Mouse (Mus musculus) lung, adult 10 weeks (tissue): ENCODE results near the gene Nit1. TPM values are rescaled to one million over a fixed set of nuclear protein-coding genes. Genes with fewer than 3 reads are reported as not detected.

ENCODE experiments used
- polyA plus RNA-seq: library from polyadenylated mRNA; stranded (reverse); fragments of 350-450 nt; fragmentation: Illumina TruSeq; extraction: RNeasy Lipid Tissue Mini Kit (QIAGEN cat#74804); gene quantifications from one replicate; pipeline ENCODE4 v1.2.3, GENCODE M21; 2014; ENCODE audit warnings: low read depth, low replicate concordance; ENCODE audit not compliant: insufficient read depth

Nit1 gene
- 33.3 TPM for polyA plus RNA-seq

GRCm38 (mm10) chr1:171345225-171346094, at the start of gene Nit1, which contains the start of gene Pfdn2:
Nit1 (minus strand) TSS chr1:171345646.
Pfdn2 (plus strand) TSS chr1:171345670.

GRCm38 (mm10) chr1:171388376-171389102, 43.1 kb upstream of the Nit1 start, which contains the start of gene Arhgap30:
Arhgap30 (plus strand) TSS chr1:171388954.

GRCm38 (mm10) chr1:171369845-171370556, 24.6 kb upstream of the Nit1 start, which contains the start of gene Nectin4:
Nectin4 (plus strand) TSS chr1:171370099.

GRCm38 (mm10) chr1:171360656-171361055, 15.2 kb upstream of the Nit1 start, which contains the start of gene Klhdc9:
Klhdc9 (minus strand) TSS chr1:171360798.

GRCm38 (mm10) chr1:171328839-171329432, 16.5 kb downstream of the Nit1 start, which contains the start of gene Dedd:
Dedd (plus strand) TSS chr1:171329145.

GRCm38 (mm10) chr1:171294298-171295062, 51.0 kb downstream of the Nit1 start, which contains the start of gene Ufc1:
Ufc1 (minus strand) TSS chr1:171295024.

Other genes starting within 250 kb of the Nit1 start
- 47.9 TPM for gene Cfap126, start 231.7 kb downstream of the Nit1 start, polyA plus RNA-seq
- gene Sdhc, start 195.0 kb downstream of the Nit1 start, polyA plus RNA-seq: 105 TPM
- 6.1 TPM for gene Mpz, start 194.9 kb downstream of the Nit1 start, polyA plus RNA-seq
- gene Pcp4l1, start 149.4 kb downstream of the Nit1 start, polyA plus RNA-seq: 93.6 TPM
- gene Nr1i3, start 131.7 kb downstream of the Nit1 start, polyA plus RNA-seq: 0.08 TPM
- gene Tomm40l, start 123.1 kb downstream of the Nit1 start, polyA plus RNA-seq: 41.1 TPM
- gene Apoa2, start 120.6 kb downstream of the Nit1 start, polyA plus RNA-seq: 2.2 TPM
- 156 TPM for gene Fcer1g, start 111.3 kb downstream of the Nit1 start, polyA plus RNA-seq
- gene Adamts4, start 95.2 kb downstream of the Nit1 start, polyA plus RNA-seq: 0.31 TPM
- gene Ndufs2, start 94.3 kb downstream of the Nit1 start, polyA plus RNA-seq: 133 TPM
- 23.0 TPM for gene B4galt3, start 75.3 kb downstream of the Nit1 start, polyA plus RNA-seq
- 20.3 TPM for gene Ppox, start 64.5 kb downstream of the Nit1 start, polyA plus RNA-seq
- 24.7 TPM for gene Usp21, start 57.7 kb downstream of the Nit1 start, polyA plus RNA-seq
- 102 TPM for gene Ufc1, start 50.6 kb downstream of the Nit1 start, polyA plus RNA-seq
- gene Dedd, start 16.5 kb downstream of the Nit1 start, polyA plus RNA-seq: 26.5 TPM
- gene Pfdn2, start within 50 bp of the Nit1 start, polyA plus RNA-seq: 79.6 TPM
- gene Klhdc9, start 15.2 kb upstream of the Nit1 start, polyA plus RNA-seq: 1.1 TPM
- 6.3 TPM for gene Nectin4, start 24.5 kb upstream of the Nit1 start, polyA plus RNA-seq
- 9.8 TPM for gene Arhgap30, start 43.3 kb upstream of the Nit1 start, polyA plus RNA-seq
- gene Usf1, start 65.7 kb upstream of the Nit1 start, polyA plus RNA-seq: 86.9 TPM
- gene Tstd1, start 73.2 kb upstream of the Nit1 start, polyA plus RNA-seq: 19.4 TPM
- gene F11r, start 91.9 kb upstream of the Nit1 start, polyA plus RNA-seq: 120 TPM
- 4.7 TPM for gene Alyref2, start 157.8 kb upstream of the Nit1 start, polyA plus RNA-seq
- gene Itln1, start 189.6 kb upstream of the Nit1 start, polyA plus RNA-seq: not detected
- gene Cd244a, start 213.5 kb upstream of the Nit1 start, polyA plus RNA-seq: 2.3 TPM